Mouse (Mus musculus): ENCODE measurements around the gene Ppp1r32. TPM values are rescaled to one million over a fixed set of nuclear protein-coding genes. Genes with fewer than 3 reads are reported as not detected.

Ppp1r32 gene
- polyA plus RNA-seq, 1 experiment from 2014 or later: 1.6 TPM

Other genes with a start within 250 kb of the Ppp1r32 start
- 0.58 and 0.77 TPM in 2 replicates for gene Myrf, start 242.2 kb downstream of the Ppp1r32 start, polyA plus RNA-seq (2015; fragmentation: Nextera tagmentation; extraction: Ambion mirVana)
- gene Dagla, start 178.1 kb downstream of the Ppp1r32 start, polyA plus RNA-seq (2015; fragmentation: Nextera tagmentation; extraction: Ambion mirVana): 5.1 and 5.3 TPM in 2 replicates
- gene Syt7, start 93.8 kb downstream of the Ppp1r32 start, polyA plus RNA-seq (2015; fragmentation: Nextera tagmentation; extraction: Ambion mirVana): 8.2 and 8.8 TPM in 2 replicates
- 0.71 and 0.76 TPM in 2 replicates for gene Lrrc10b, start 25.5 kb downstream of the Ppp1r32 start, polyA plus RNA-seq (2015; fragmentation: Nextera tagmentation; extraction: Ambion mirVana)
- 56.9 and 57.8 TPM in 2 replicates for gene Cpsf7, start 42.3 kb upstream of the Ppp1r32 start, polyA plus RNA-seq (2015; fragmentation: Nextera tagmentation; extraction: Ambion mirVana)
- gene Sdhaf2, start 43.2 kb upstream of the Ppp1r32 start, polyA plus RNA-seq (2015; fragmentation: Nextera tagmentation; extraction: Ambion mirVana): 63.3 and 63.5 TPM in 2 replicates
- gene Tmem216, start 73.3 kb upstream of the Ppp1r32 start, polyA plus RNA-seq (2015; fragmentation: Nextera tagmentation; extraction: Ambion mirVana): 56.1 and 58.6 TPM in 2 replicates
- 17.1 and 18.8 TPM in 2 replicates for gene Cyb561a3, start 94.2 kb upstream of the Ppp1r32 start, polyA plus RNA-seq (2015; fragmentation: Nextera tagmentation; extraction: Ambion mirVana)
- 51.3 and 52.2 TPM in 2 replicates for gene Tmem138, start 94.4 kb upstream of the Ppp1r32 start, polyA plus RNA-seq (2015; fragmentation: Nextera tagmentation; extraction: Ambion mirVana)
- 297 and 311 TPM in 2 replicates for gene Ddb1, start 122.4 kb upstream of the Ppp1r32 start, polyA plus RNA-seq (2015; fragmentation: Nextera tagmentation; extraction: Ambion mirVana)
- 23.5 and 25.9 TPM in 2 replicates for gene Tkfc, start 122.7 kb upstream of the Ppp1r32 start, polyA plus RNA-seq (2015; fragmentation: Nextera tagmentation; extraction: Ambion mirVana)
- gene Vwce, start 151.3 kb upstream of the Ppp1r32 start, polyA plus RNA-seq (2015; fragmentation: Nextera tagmentation; extraction: Ambion mirVana): 0.39 and 0.61 TPM in 2 replicates
- not detected in 2 replicates for gene Pga5, start 195.1 kb upstream of the Ppp1r32 start, polyA plus RNA-seq (2015; fragmentation: Nextera tagmentation; extraction: Ambion mirVana)
- 33.1 and 35.5 TPM in 2 replicates for gene Vps37c, start 205.8 kb upstream of the Ppp1r32 start, polyA plus RNA-seq (2015; fragmentation: Nextera tagmentation; extraction: Ambion mirVana)